Mouse (Mus musculus) olfactory bulb, adult 2 months (tissue): ENCODE measurements at regions not wholly inside any gene's neighbourhood (a gene's known extent, or its start where the extent isn't known, plus 50 kb on each side); places are given as distances from the start of the nearest gene placed in this dataset.

Experiments used
- CTCF ChIP-seq: fragments of 200-500 bp; IDR thresholded peaks from 2 replicates; pipeline ENCODE4 v1.5.1; 2012; ENCODE audit warnings: low read depth, mild to moderate bottlenecking, low read length, moderate library complexity; ENCODE audit not compliant: insufficient read depth
- POLR2A ChIP-seq: fragments of 200-500 bp; IDR thresholded peaks from 2 replicates; pipeline ENCODE4 v1.6.1; 2012; ENCODE audit warnings: mild to moderate bottlenecking, low read depth, low read length, moderate library complexity; ENCODE audit not compliant: insufficient read depth

GRCm38 (mm10) chr7:68415890-68416289 lies 142.3 kb downstream of the Fam169b start:
- TF ChIP-seq CTCF (no peak), POLR2A (no peak)
